Mouse (Mus musculus): ENCODE results near the gene Rps6ka2.

DNA sequence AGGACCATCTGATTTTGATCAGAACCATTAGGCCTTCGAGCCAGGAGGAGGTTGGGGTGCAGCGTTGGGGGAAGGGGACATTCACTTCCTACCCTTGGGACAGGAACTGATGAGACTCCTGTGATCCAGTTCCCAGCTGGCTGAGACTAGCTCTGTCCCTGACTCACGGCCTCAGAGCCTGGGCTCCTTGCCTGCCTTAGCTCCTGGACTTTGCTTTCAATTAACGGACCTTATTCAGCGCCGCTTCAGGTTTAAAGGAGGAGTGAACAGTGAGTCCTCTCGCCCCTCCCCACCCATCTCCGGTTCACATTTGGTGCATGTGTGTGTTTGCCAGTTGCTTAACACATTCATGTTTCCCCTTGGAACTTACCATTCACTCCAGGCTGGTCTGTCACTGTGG is 100.6 kb downstream of the Rps6ka2 start:
- TF ChIP-seq CTCF (IDR thresholded peaks at IDR 0.05; ENCODE audit: low read depth), result no peak
- no peak for TF ChIP-seq EP300 (IDR thresholded peaks at IDR 0.05; ENCODE audit: low read depth)

Data from heart, postnatal 0 days (tissue).